Mouse (Mus musculus) heart, embryonic 12.5 days (tissue): ENCODE data around the gene Limch1. TPM values are rescaled to one million over a fixed set of nuclear protein-coding genes. Genes with fewer than 3 reads are reported as not detected.

Source experiments
- ATAC-seq: fragments of 200-750 bp; cut with Nextera tagmentation; 2 replicates; pipeline ENCODE4 v1.8.0; 2017; ENCODE audit warnings: moderate TSS enrichment, moderate library complexity; ENCODE audit not compliant: insufficient number of reproducible peaks, low FRiP score
- H3K27ac ChIP-seq: fragments of 300-500 bp; sonication (generic); 2 replicates; pipeline ENCODE4 v1.5.1; 2016; ENCODE audit warnings: mild to moderate bottlenecking, moderate library complexity; ENCODE audit not compliant: poor library complexity, severe bottlenecking
- H3K27me3 ChIP-seq: fragments of 300-500 bp; sonication (generic); replicated peaks from 2 replicates; pipeline ENCODE4 v1.6.1; 2016; ENCODE audit warnings: mild to moderate bottlenecking, moderate library complexity
- H3K36me3 ChIP-seq: fragments of 300-500 bp; sonication (generic); 2 replicates; pipeline ENCODE4 v1.6.1; 2016; ENCODE audit warnings: mild to moderate bottlenecking, moderate library complexity
- H3K4me1 ChIP-seq: fragments of 300-500 bp; sonication (generic); replicated peaks from 2 replicates; pipeline ENCODE4 v1.6.1; 2016; ENCODE audit warnings: mild to moderate bottlenecking
- H3K4me2 ChIP-seq: fragments of 300-500 bp; sonication (generic); 2 replicates; pipeline ENCODE4 v1.6.1; 2016; ENCODE audit warnings: mild to moderate bottlenecking, moderate library complexity
- H3K4me3 ChIP-seq: fragments of 300-500 bp; sonication (generic); 2 replicates; pipeline ENCODE4 v1.5.1; 2016; ENCODE audit warnings: mild to moderate bottlenecking
- H3K9ac ChIP-seq: fragments of 300-500 bp; sonication (generic); 2 replicates; pipeline ENCODE4 v1.6.1; 2016; ENCODE audit warnings: mild to moderate bottlenecking, moderate library complexity
- H3K9me3 ChIP-seq: fragments of 300-500 bp; sonication (generic); replicated peaks from 2 replicates; pipeline ENCODE4 v1.6.1; 2016; ENCODE audit warnings: mild to moderate bottlenecking, moderate library complexity
- WGBS: fragments of 180-500 bp; shearing (Covaris S2); methylation state at CpG from one replicate; pipeline ENCODE4 v1.1.7; 2016; 5-methylcytosine and 5-hydroxymethylcytosine counted together
- polyA plus RNA-seq: library from polyadenylated mRNA; unstranded; fragments of >200 nt; fragmentation: Nextera tagmentation; extraction: Ambion mirVana; gene quantifications from 2 replicates; pipeline ENCODE4 v1.2.1, GENCODE M21; 2016

The Limch1 gene
- polyA plus RNA-seq, 1 experiment from 2014 or later: 25.0 TPM

GRCm38 (mm10) chr5:66718880-66719279 is 26.7 kb upstream of the Limch1 start:
- 68% methylated on average over 7 of the region's 7 CpGs for WGBS

GRCm38 (mm10) chr5:66720921-66721320 is 24.7 kb upstream of the Limch1 start:
- Histone ChIP-seq H3K4me3 (no peak overlapping the region), H3K4me2 (no peak overlapping the region), H3K4me1 (peaks cover 11% of the 10 kb centered on the region), H3K27me3 (peaks cover 82% of the 10 kb centered on the region), H3K27ac (no peak overlapping the region), H3K9me3 (0 out of 2 replicates have a peak, but pooled peaks cover 4% of the 10 kb centered on the region), H3K9ac (no peak overlapping the region), H3K36me3 (no peaks in the 10 kb centered on the region)
- ATAC-seq: no peak
- WGBS: 32% methylated on average over 5 of the region's 5 CpGs

More at GRCm38 (mm10) chr5:66718880-66719279, 26.7 kb upstream of the Limch1 start:
- no peak overlapping the region for H3K27ac ChIP-seq
- ATAC-seq: no peak
- peaks cover 23% of the 10 kb centered on the region for H3K4me1 ChIP-seq
- no peaks in the 10 kb centered on the region for H3K36me3 ChIP-seq
- H3K4me2 ChIP-seq: no peak overlapping the region
- H3K9ac ChIP-seq: no peak overlapping the region
- no peak overlapping the region for H3K4me3 ChIP-seq
- peaks cover 78% of the 10 kb centered on the region for H3K27me3 ChIP-seq
- H3K9me3 ChIP-seq: 0 out of 2 replicates have a peak, but pooled peaks cover 4% of the 10 kb centered on the region

GRCm38 (mm10) chr5:66722586-66722985 is 23.0 kb upstream of the Limch1 start:
- no peak overlapping the region for H3K9ac ChIP-seq
- no peaks in the 10 kb centered on the region for H3K9me3 ChIP-seq
- no peaks in the 10 kb centered on the region for H3K36me3 ChIP-seq
- 67% methylated on average over 9 of the region's 9 CpGs for WGBS
- H3K4me2 ChIP-seq: no peak overlapping the region
- H3K4me1 ChIP-seq: peaks cover 7% of the 10 kb centered on the region; the same call in 1 of the 2 replicates
- no peak overlapping the region for H3K4me3 ChIP-seq
- ATAC-seq: no peak
- H3K27ac ChIP-seq: peak overlapping the region; percentile 64
- H3K27me3 ChIP-seq: peaks cover 88% of the 10 kb centered on the region

GRCm38 (mm10) chr5:66723037-66723436 is 22.6 kb upstream of the Limch1 start:
- Histone ChIP-seq H3K9me3 (no peaks in the 10 kb centered on the region), H3K9ac (no peak overlapping the region), H3K4me1 (peaks cover 7% of the 10 kb centered on the region; the same call in 1 of the 2 replicates), H3K27me3 (peaks cover 86% of the 10 kb centered on the region), H3K36me3 (no peaks in the 10 kb centered on the region), H3K4me2 (no peak overlapping the region), H3K4me3 (no peak overlapping the region), H3K27ac (peak overlapping the region; percentile 64)
- WGBS: 59% methylated on average over 4 of the region's 4 CpGs
- ATAC-seq: 0 out of 2 replicates have a peak, but pooled peaks have one; percentile 68

- peak overlapping the region; percentile 64 for H3K27ac ChIP-seq
- H3K9ac ChIP-seq: no peak overlapping the region
- H3K4me3 ChIP-seq: no peak overlapping the region
- peaks cover 7% of the 10 kb centered on the region; the same call in 1 of the 2 replicates for H3K4me1 ChIP-seq
- H3K27me3 ChIP-seq: peaks cover 86% of the 10 kb centered on the region
- no peaks in the 10 kb centered on the region for H3K9me3 ChIP-seq
- no peaks in the 10 kb centered on the region for H3K36me3 ChIP-seq
- ATAC-seq: no peak
- H3K4me2 ChIP-seq: no peak overlapping the region
- 66% methylated on average over 3 of the region's 3 CpGs for WGBS
Measured at GRCm38 (mm10) chr5:66723626-66724025, 22.0 kb upstream of the Limch1 start.

GRCm38 (mm10) chr5:66729306-66729705 is 16.3 kb upstream of the Limch1 start:
- no peak for ATAC-seq
- no peak overlapping the region for H3K4me2 ChIP-seq
- no peaks in the 10 kb centered on the region for H3K36me3 ChIP-seq
- peaks cover 83% of the 10 kb centered on the region for H3K27me3 ChIP-seq
- 81% methylated on average over 4 of the region's 4 CpGs for WGBS
- H3K4me3 ChIP-seq: no peak overlapping the region
- H3K4me1 ChIP-seq: no peaks in the 10 kb centered on the region
- no peak overlapping the region for H3K27ac ChIP-seq
- no peaks in the 10 kb centered on the region for H3K9me3 ChIP-seq
- H3K9ac ChIP-seq: no peak overlapping the region

- H3K27me3 ChIP-seq: peaks cover 80% of the 10 kb centered on the region
- ATAC-seq: no peak
- no peak overlapping the region for H3K4me2 ChIP-seq
- H3K4me3 ChIP-seq: no peak overlapping the region
- WGBS: 46% methylated on average over 11 of the region's 11 CpGs
- H3K9me3 ChIP-seq: no peaks in the 10 kb centered on the region
- no peaks in the 10 kb centered on the region for H3K36me3 ChIP-seq
- H3K4me1 ChIP-seq: no peaks in the 10 kb centered on the region
- H3K9ac ChIP-seq: no peak overlapping the region
- H3K27ac ChIP-seq: no peak overlapping the region
Measured at GRCm38 (mm10) chr5:66730621-66731301, 14.9 kb upstream of the Limch1 start.

GRCm38 (mm10) chr5:66731302-66731697 is 14.3 kb upstream of the Limch1 start:
- 73% methylated on average over 1 of the region's 1 CpGs for WGBS
- H3K4me3 ChIP-seq: no peak overlapping the region
- H3K27me3 ChIP-seq: peaks cover 80% of the 10 kb centered on the region
- H3K9ac ChIP-seq: no peak overlapping the region
- H3K4me1 ChIP-seq: no peaks in the 10 kb centered on the region
- no peak overlapping the region for H3K27ac ChIP-seq
- no peaks in the 10 kb centered on the region for H3K9me3 ChIP-seq
- H3K36me3 ChIP-seq: no peaks in the 10 kb centered on the region
- no peak overlapping the region for H3K4me2 ChIP-seq
- ATAC-seq: no peak

GRCm38 (mm10) chr5:66733556-66733955 is 12.1 kb upstream of the Limch1 start:
- Histone ChIP-seq H3K4me3 (no peak overlapping the region), H3K4me2 (no peak overlapping the region), H3K9ac (no peak overlapping the region), H3K27me3 (peaks cover 65% of the 10 kb centered on the region), H3K9me3 (no peaks in the 10 kb centered on the region), H3K4me1 (no peaks in the 10 kb centered on the region), H3K27ac (no peak overlapping the region), H3K36me3 (no peaks in the 10 kb centered on the region)
- WGBS: 92% methylated on average over 1 of the region's 1 CpGs
- no peak for ATAC-seq

- H3K9me3 ChIP-seq: no peaks in the 10 kb centered on the region
- no peak overlapping the region for H3K9ac ChIP-seq
- peaks cover 48% of the 10 kb centered on the region for H3K27me3 ChIP-seq
- WGBS: 88% methylated on average over 3 of the region's 3 CpGs
- H3K4me2 ChIP-seq: no peak overlapping the region
- no peak overlapping the region for H3K4me3 ChIP-seq
- H3K4me1 ChIP-seq: no peaks in the 10 kb centered on the region
- no peak overlapping the region for H3K27ac ChIP-seq
- ATAC-seq: no peak
- no peaks in the 10 kb centered on the region for H3K36me3 ChIP-seq
Measured at GRCm38 (mm10) chr5:66739376-66739775, 6.3 kb upstream of the Limch1 start.

GRCm38 (mm10) chr5:66745996-66746681 is 512 bp downstream of the Limch1 start:
- whole genome bisulfite sequencing: 1% methylated on average over 42 of the region's 42 CpGs
- H3K27ac ChIP-seq: peak overlapping the region; percentile 24; the same call in 1 of the 2 replicates
- H3K4me3 ChIP-seq: peak overlapping the region; percentile 61
- H3K4me1 ChIP-seq: peaks cover 15% of the 10 kb centered on the region
- H3K27me3 ChIP-seq: peaks cover 69% of the 10 kb centered on the region
- ATAC-seq: peak; percentile 40
- H3K9me3 ChIP-seq: 0 out of 2 replicates have a peak, but pooled peaks cover 3% of the 10 kb centered on the region
- H3K36me3 ChIP-seq: no peaks in the 10 kb centered on the region
- peak overlapping the region; percentile 69 for H3K9ac ChIP-seq
- H3K4me2 ChIP-seq: peak overlapping the region; percentile 87
